Mouse (Mus musculus) intestine, embryonic 14.5 days (tissue): Measurements from ENCODE around the gene Tmcc3. TPM values are rescaled to one million over a fixed set of nuclear protein-coding genes. Genes with fewer than 3 reads are reported as not detected.
A peak's percentile ranks its signal among the peaks of the same experiment; 100 is the strongest.

Source experiments
- ATAC-seq: fragments of 200-750 bp; cut with Nextera tagmentation; replicated peaks from 2 replicates; pipeline ENCODE4 v1.8.0; 2017; ENCODE audit warnings: low read depth, moderate number of reproducible peaks, moderate TSS enrichment, moderate library complexity; ENCODE audit not compliant: low FRiP score, low TSS enrichment
- DNase-seq: peaks from one replicate; pipeline ENCODE4 v3.0.0-alpha.2; 2018; ENCODE audit warnings: low spot score
- H3K27ac ChIP-seq: fragments of 300-500 bp; sonication (generic); 2 replicates; pipeline ENCODE4 v1.5.1; 2014; ENCODE audit warnings: low read depth, mild to moderate bottlenecking, control low read depth
- H3K27me3 ChIP-seq: fragments of 300-500 bp; sonication (generic); replicated peaks from 2 replicates; pipeline ENCODE4 v1.6.1; 2014; ENCODE audit warnings: low read length, control low read depth; ENCODE audit not compliant: control insufficient read depth, insufficient read depth
- H3K36me3 ChIP-seq: fragments of 300-500 bp; sonication (generic); 2 replicates; pipeline ENCODE4 v1.6.1; 2014; ENCODE audit warnings: low read length, control low read depth; ENCODE audit not compliant: control insufficient read depth, insufficient read depth
- H3K4me1 ChIP-seq: fragments of 300-500 bp; sonication (generic); replicated peaks from 2 replicates; pipeline ENCODE4 v1.6.1; 2014; ENCODE audit warnings: low read length, control low read depth, mixed read lengths; ENCODE audit not compliant: control insufficient read depth, insufficient read depth
- H3K4me2 ChIP-seq: fragments of 300-500 bp; sonication (generic); 2 replicates; pipeline ENCODE4 v1.6.1; 2014; ENCODE audit warnings: low read length
- H3K4me3 ChIP-seq: fragments of 300-500 bp; sonication (generic); 2 replicates; pipeline ENCODE4 v1.5.1; 2014; ENCODE audit warnings: low read depth, low read length, control low read depth, mixed read lengths
- H3K9ac ChIP-seq: fragments of 300-500 bp; sonication (generic); 2 replicates; pipeline ENCODE4 v1.6.1; 2014; ENCODE audit warnings: mild to moderate bottlenecking, low read length
- H3K9me3 ChIP-seq: fragments of 300-500 bp; sonication (generic); 2 replicates; pipeline ENCODE4 v1.6.1; 2016; ENCODE audit warnings: low read length, control low read depth; ENCODE audit not compliant: control insufficient read depth
- WGBS: fragments of 180-500 bp; shearing (Covaris S2); extraction: QIAGEN DNeasy Blood & Tissue Kit; methylation state at CpG from one replicate; pipeline ENCODE4 v1.1.7; 2014; 5-methylcytosine and 5-hydroxymethylcytosine counted together
- polyA plus RNA-seq: library from polyadenylated mRNA; unstranded; fragments of >200 nt; fragmentation: Nextera tagmentation; extraction: Ambion mirVana; gene quantifications from 2 replicates; pipeline ENCODE4 v1.2.1, GENCODE M21; 2014

Tmcc3 gene
- polyA plus RNA-seq, 1 experiment from 2014 or later = 10.4 TPM

DNA sequence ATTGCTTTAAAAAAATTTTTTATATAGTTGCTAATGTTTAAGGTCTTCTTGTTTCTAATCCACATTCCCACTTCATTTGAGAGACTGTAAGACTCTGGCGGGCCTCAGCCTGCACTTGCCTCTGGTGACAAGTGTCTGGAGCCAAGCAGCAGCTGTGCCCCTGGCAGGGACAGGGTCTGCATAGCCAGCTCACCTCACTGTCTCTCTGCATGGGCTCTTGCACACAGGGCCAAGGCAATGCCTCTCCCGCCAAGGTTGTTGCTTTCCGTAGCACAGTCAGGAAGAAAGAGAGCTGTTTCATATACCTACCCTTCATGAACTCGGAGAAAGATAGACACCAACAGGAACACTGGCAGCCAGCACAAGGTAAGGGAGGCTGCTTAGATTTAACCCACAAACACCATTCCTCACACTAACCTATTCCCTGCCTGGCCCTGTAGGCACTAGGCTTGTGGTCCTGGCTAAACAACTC lies 300.3 kb downstream of the Tmcc3 start:
- H3K9me3 ChIP-seq = no peaks in the 10 kb centered on the region
- DNase-seq (no peak), ATAC-seq (no peak)
- no peaks in the 10 kb centered on the region for H3K36me3 ChIP-seq
- H3K4me1 ChIP-seq = no peaks in the 10 kb centered on the region
- no peak overlapping the region for H3K9ac ChIP-seq
- H3K4me2 ChIP-seq = no peak overlapping the region
- no peaks in the 10 kb centered on the region for H3K27me3 ChIP-seq
- 83% methylated on average over 4 of the region's 4 CpGs for WGBS
- H3K4me3 ChIP-seq = no peak overlapping the region
- H3K27ac ChIP-seq = no peak overlapping the region

DNA sequence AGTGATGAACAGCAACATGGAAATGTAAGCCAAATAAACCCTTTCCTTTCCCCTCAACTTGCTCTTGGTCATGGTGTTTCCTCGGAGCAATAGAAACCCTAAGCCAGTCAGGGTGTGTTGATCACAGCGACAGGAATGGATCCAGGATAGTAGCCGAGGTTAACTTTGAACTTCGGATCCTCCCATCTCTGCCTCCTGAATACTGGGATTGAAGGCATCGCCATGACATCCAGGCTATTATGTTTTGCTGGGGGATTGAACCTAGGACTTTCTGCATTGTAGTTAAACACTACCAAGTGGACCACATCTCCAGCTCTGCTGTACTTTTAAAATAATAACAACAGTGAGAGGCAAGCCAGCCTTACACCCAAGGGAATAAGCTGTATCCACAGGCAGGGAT lies 307.8 kb downstream of the Tmcc3 start:
- WGBS = 91% methylated on average over 5 of the region's 5 CpGs
- ATAC-seq = no peak

DNA sequence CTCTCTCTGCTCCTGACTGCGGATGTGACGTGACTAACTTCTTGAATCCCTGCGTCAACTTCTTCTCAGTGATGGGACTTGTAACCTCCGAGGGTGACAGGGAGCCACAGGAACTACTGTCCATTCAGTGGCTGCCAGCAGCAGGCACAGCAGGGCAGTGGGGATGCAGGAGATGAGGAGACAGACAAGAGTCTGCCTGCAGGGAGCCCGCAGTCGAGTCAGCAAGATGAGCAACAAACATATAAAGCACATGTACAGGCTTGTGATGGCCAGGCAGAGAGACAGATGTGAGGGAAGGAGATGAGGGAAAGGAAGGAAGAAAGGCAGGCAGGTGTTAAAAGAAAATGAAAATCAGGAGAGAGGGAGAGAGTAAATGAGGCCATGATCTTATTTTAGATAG lies 308.8 kb downstream of the Tmcc3 start:
- Histone ChIP-seq H3K9me3 (no peaks in the 10 kb centered on the region), H3K27me3 (0 out of 2 replicates have a peak, but pooled peaks cover 4% of the 10 kb centered on the region), H3K4me1 (no peaks in the 10 kb centered on the region; the same call in 1 of the 2 replicates), H3K36me3 (no peaks in the 10 kb centered on the region), H3K9ac (no peak overlapping the region), H3K4me3 (no peak overlapping the region), H3K4me2 (no peak overlapping the region), H3K27ac (no peak overlapping the region)
- 69% methylated on average over 6 of the region's 6 CpGs for WGBS
- peak; percentile 41 for DNase-seq
- no peak for ATAC-seq

More for the DNA sequence above, 307.8 kb downstream of the Tmcc3 start:
- no peaks in the 10 kb centered on the region for H3K9me3 ChIP-seq
- H3K4me2 ChIP-seq = no peak overlapping the region
- H3K36me3 ChIP-seq = no peaks in the 10 kb centered on the region
- no peaks in the 10 kb centered on the region; the same call in 1 of the 2 replicates for H3K4me1 ChIP-seq
- no peak overlapping the region for H3K27ac ChIP-seq
- no peak overlapping the region for H3K9ac ChIP-seq
- no peak for DNase-seq
- H3K4me3 ChIP-seq = no peak overlapping the region
- H3K27me3 ChIP-seq = 0 out of 2 replicates have a peak, but pooled peaks cover 4% of the 10 kb centered on the region

DNA sequence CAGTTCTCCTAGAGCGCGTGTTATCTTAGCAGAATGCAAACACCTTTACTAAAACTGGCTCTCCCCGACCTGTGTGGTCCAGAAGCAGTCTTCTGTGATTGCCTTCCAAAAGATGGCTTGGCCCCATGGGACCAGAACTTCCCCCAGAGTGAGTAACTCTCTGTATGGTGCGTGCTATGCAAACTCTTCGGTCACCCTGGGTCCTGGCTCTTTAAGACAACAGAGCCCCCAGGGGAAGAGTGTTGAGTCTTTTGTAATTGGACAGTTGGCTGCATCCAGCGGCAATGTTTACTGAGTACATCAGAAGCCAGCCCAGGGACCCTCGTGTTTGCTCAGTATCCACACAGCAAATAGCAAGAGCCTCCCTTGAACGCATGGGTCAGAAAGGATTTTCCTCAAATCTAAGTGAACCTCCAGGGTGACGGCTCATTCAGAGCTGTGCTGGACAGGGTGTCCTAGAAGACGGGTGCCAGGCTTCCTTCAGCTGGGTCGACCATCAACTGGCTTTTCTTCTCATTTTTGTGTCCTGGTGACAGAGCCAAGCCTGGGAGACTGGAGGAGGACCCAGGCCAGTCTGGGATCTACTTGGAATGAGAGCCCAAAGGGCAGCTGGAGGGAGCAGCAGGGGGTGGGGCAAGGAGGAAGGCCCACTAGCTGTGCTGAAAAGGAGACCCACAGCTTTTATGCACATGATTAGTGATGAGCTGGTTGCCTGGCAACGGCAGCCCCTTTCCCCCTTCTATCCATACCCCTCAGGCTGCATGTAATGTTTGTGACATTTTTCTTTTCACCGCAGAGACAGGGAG lies 309.9 kb downstream of the Tmcc3 start:
- DNase-seq = peak; percentile 50
- 10% methylated on average over 13 of the region's 13 CpGs for WGBS
- ATAC-seq = no peak

DNA sequence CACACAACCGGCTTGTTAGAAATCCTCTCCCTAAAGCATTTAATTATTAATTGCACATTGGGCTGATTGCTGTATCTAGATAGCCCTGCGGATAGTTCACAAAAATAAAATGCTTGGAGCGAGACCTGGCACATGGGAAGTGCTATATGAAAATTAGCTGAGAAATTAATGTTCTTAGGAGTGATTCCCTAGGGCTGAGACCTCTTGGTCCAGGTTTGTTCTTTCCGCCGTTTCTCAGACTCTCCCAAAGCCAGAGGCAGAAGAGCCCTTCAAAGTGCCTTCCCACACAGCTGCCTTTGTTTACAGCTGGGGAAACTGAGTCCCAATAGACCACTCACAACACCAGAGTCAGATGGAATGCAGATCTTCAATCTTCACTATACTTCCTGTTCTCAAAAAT lies 310.5 kb downstream of the Tmcc3 start:
- DNase-seq (peak; percentile 43), ATAC-seq (no peak)
- whole genome bisulfite sequencing = 44% methylated on average over 5 of the region's 5 CpGs

More for the DNA sequence above, 309.9 kb downstream of the Tmcc3 start:
- Histone ChIP-seq H3K9ac (no peak overlapping the region), H3K27me3 (0 out of 2 replicates have a peak, but pooled peaks cover 4% of the 10 kb centered on the region), H3K9me3 (no peaks in the 10 kb centered on the region), H3K27ac (no peak overlapping the region), H3K4me3 (no peak overlapping the region), H3K4me1 (no peaks in the 10 kb centered on the region; the same call in 1 of the 2 replicates), H3K4me2 (no peak overlapping the region), H3K36me3 (no peaks in the 10 kb centered on the region)

DNA sequence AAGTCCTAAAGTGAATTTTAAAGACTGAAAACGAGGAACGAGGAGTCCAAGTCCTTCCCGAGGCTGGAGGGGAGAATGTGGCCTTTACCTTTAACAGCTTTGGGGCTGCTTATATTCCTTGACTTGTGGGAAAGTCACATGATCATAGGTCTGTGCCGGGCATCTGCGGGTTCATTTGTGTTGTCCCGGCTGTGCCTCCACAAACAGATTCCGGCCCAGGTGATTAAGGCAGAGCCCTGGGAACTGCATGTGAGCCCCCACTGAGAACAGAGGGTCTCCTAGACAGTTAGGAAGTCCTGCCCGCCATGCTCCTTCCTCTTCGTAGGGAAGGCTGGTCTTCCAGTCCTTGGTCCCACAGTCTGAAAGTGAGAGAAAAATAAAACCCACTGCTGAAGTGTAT lies 311.1 kb downstream of the Tmcc3 start:
- no peak overlapping the region for H3K9ac ChIP-seq
- no peaks in the 10 kb centered on the region for H3K9me3 ChIP-seq
- H3K4me3 ChIP-seq = no peak overlapping the region
- no peak overlapping the region for H3K4me2 ChIP-seq
- no peak for ATAC-seq
- H3K27me3 ChIP-seq = 0 out of 2 replicates have a peak, but pooled peaks cover 4% of the 10 kb centered on the region
- WGBS = 35% methylated on average over 9 of the region's 9 CpGs
- no peak overlapping the region for H3K27ac ChIP-seq
- peak; percentile 49 for DNase-seq
- H3K4me1 ChIP-seq = no peaks in the 10 kb centered on the region; the same call in 1 of the 2 replicates
- no peaks in the 10 kb centered on the region for H3K36me3 ChIP-seq

More for the DNA sequence above, 310.5 kb downstream of the Tmcc3 start:
- H3K4me1 ChIP-seq = no peaks in the 10 kb centered on the region; the same call in 1 of the 2 replicates
- H3K4me3 ChIP-seq = no peak overlapping the region
- no peak overlapping the region for H3K4me2 ChIP-seq
- no peaks in the 10 kb centered on the region for H3K9me3 ChIP-seq
- H3K27ac ChIP-seq = no peak overlapping the region
- H3K27me3 ChIP-seq = 0 out of 2 replicates have a peak, but pooled peaks cover 4% of the 10 kb centered on the region
- no peaks in the 10 kb centered on the region for H3K36me3 ChIP-seq
- no peak overlapping the region for H3K9ac ChIP-seq

DNA sequence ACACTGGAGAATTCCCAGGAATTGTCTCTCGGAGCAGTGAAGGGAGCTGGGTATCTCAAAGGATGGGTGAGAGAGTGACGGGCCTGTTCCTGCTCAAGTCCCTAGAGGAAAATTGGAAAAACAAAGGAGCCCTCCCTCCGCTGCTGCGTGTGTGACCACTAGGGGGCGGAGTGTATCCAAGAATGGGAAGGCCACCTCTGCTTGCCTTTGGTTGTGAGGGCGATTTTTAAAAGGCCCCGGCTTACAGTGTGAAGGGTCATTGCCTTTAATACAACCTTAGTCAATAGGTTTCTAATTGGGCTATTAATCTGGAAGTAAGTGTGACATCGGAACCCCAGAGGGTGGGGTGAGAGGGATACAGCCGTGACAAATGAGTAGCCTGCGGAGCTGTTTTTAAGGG lies 311.9 kb downstream of the Tmcc3 start:
- ATAC-seq (peak; percentile 76), DNase-seq (peak; percentile 95)
- H3K27ac ChIP-seq = no peak overlapping the region
- H3K9ac ChIP-seq = no peak overlapping the region
- no peak overlapping the region for H3K4me3 ChIP-seq
- no peaks in the 10 kb centered on the region; the same call in 1 of the 2 replicates for H3K4me1 ChIP-seq
- H3K9me3 ChIP-seq = no peaks in the 10 kb centered on the region
- no peaks in the 10 kb centered on the region for H3K36me3 ChIP-seq
- H3K27me3 ChIP-seq = 0 out of 2 replicates have a peak, but pooled peaks cover 4% of the 10 kb centered on the region
- no peak overlapping the region for H3K4me2 ChIP-seq
- 7% methylated on average over 10 of the region's 10 CpGs for WGBS

DNA sequence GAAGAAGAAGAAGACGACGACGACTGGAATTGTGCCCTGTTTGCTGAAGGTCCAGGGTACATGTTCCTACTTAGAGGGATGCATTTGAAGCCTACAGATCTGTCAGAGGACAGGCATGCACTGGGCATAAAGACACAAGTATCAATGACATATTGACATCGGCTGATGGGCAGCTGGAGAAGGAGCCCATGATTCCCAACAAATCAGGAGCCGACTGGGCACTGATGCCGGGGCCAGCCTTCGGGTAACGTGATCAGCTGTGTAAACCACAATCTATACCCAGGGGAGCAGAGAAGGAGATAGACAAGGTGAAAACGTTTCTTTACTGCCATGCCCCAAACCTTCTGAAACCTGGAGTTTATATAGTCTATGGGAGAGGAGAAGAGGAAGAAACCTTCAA lies 313.3 kb downstream of the Tmcc3 start:
- Histone ChIP-seq H3K27me3 (0 out of 2 replicates have a peak, but pooled peaks cover 4% of the 10 kb centered on the region), H3K4me3 (no peak overlapping the region), H3K27ac (no peak overlapping the region), H3K4me2 (no peak overlapping the region), H3K9ac (no peak overlapping the region), H3K36me3 (no peaks in the 10 kb centered on the region), H3K9me3 (no peaks in the 10 kb centered on the region), H3K4me1 (no peaks in the 10 kb centered on the region; the same call in 1 of the 2 replicates)
- WGBS = 93% methylated on average over 9 of the region's 9 CpGs
- ATAC-seq = no peak
- DNase-seq = peak; percentile 31
